Mouse (Mus musculus) midbrain, embryonic 16.5 days (tissue): ENCODE data around the gene Klra5. TPM values are rescaled to one million over a fixed set of nuclear protein-coding genes. Genes with fewer than 3 reads are reported as not detected.
"Not testable (repeated sequence)": the region's sequence is repeated elsewhere in the genome, so short reads cannot be mapped to it uniquely, and the experiment has no call there.

ENCODE experiments used
- ATAC-seq: fragments of 200-750 bp; cut with Nextera tagmentation; 2 replicates; pipeline ENCODE4 v1.8.0; 2017; ENCODE audit warnings: moderate TSS enrichment
- H3K27ac ChIP-seq: fragments of 300-500 bp; sonication (generic); 2 replicates; pipeline ENCODE4 v1.5.1; 2014; ENCODE audit warnings: mild to moderate bottlenecking, low read length, mixed read lengths
- H3K27me3 ChIP-seq: fragments of 300-500 bp; sonication (generic); 2 replicates; pipeline ENCODE4 v1.6.1; 2014; ENCODE audit warnings: low read depth, low read length, mixed read lengths; ENCODE audit not compliant: control insufficient read depth, insufficient read depth
- H3K36me3 ChIP-seq: fragments of 300-500 bp; sonication (generic); 2 replicates; pipeline ENCODE4 v1.6.1; 2014; ENCODE audit warnings: mild to moderate bottlenecking, low read length, moderate library complexity, mixed read lengths; ENCODE audit not compliant: control insufficient read depth, insufficient read depth
- H3K4me1 ChIP-seq: fragments of 300-500 bp; sonication (generic); 2 replicates; pipeline ENCODE4 v1.6.1; 2014; ENCODE audit warnings: mild to moderate bottlenecking, low read length, mixed read lengths; ENCODE audit not compliant: control insufficient read depth, insufficient read depth
- H3K4me2 ChIP-seq: fragments of 300-500 bp; sonication (generic); 2 replicates; pipeline ENCODE4 v1.6.1; 2014; ENCODE audit warnings: mild to moderate bottlenecking, low read length, mixed read lengths
- H3K4me3 ChIP-seq: fragments of 300-500 bp; sonication (generic); 2 replicates; pipeline ENCODE4 v1.5.1; 2014; ENCODE audit warnings: low read depth, mild to moderate bottlenecking, low read length, moderate library complexity, mixed read lengths
- H3K9ac ChIP-seq: fragments of 300-500 bp; sonication (generic); 2 replicates; pipeline ENCODE4 v1.6.1; 2014; ENCODE audit warnings: low read depth, low read length, mixed read lengths
- H3K9me3 ChIP-seq: fragments of 300-500 bp; sonication (generic); replicated peaks from 2 replicates; pipeline ENCODE4 v1.6.1; 2014; ENCODE audit warnings: mild to moderate bottlenecking, low read length, mixed read lengths; ENCODE audit not compliant: control insufficient read depth, poor library complexity, severe bottlenecking
- WGBS: fragments of 180-500 bp; shearing (Covaris S2); extraction: QIAGEN DNeasy Blood & Tissue Kit; methylation state at CpG from one replicate; pipeline ENCODE4 v1.1.7; 2014; 5-methylcytosine and 5-hydroxymethylcytosine counted together
- polyA plus RNA-seq: library from polyadenylated mRNA; unstranded; fragments of >200 nt; fragmentation: Nextera tagmentation; extraction: Ambion mirVana; gene quantifications from 2 replicates; pipeline ENCODE4 v1.2.1, GENCODE M21; 2015

Gene Klra5
- polyA plus RNA-seq = not detected in 2 replicates

DNA sequence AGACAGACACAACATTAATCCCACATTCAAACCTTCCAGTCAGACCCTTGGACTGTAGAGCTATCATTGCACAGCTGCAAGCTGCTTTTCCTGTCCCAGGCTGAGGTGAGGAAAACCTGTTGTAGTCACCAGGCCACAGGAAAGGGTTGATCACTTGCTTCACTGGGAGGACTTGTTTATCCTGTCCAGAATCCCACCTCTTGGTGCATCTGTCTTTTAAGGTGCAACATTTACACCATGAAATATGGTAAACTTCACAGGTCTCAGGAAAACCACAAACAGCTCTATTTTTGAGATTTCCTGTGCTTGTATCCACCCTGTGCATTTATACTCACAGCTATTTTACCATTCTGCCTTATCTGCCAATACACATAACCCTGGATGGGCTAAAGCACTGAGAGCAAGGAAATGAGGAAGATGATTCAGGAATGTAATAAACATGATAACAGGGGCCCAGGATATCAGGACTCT, at the start of gene Klra5:
Klra5 (minus strand) TSS at position 175 of the 471 bp plus-strand sequence.
- not testable (repeated sequence) for ATAC-seq, H3K27me3 ChIP-seq, H3K9ac ChIP-seq, H3K4me1 ChIP-seq, H3K4me2 ChIP-seq, H3K9me3 ChIP-seq, H3K4me3 ChIP-seq, H3K27ac ChIP-seq, H3K36me3 ChIP-seq

- no peak overlapping the region for H3K9ac ChIP-seq
- H3K4me3 ChIP-seq = no peak overlapping the region
- no peaks in the 10 kb centered on the region for H3K36me3 ChIP-seq
- no peak overlapping the region for H3K4me2 ChIP-seq
- peaks cover 9% of the 10 kb centered on the region for H3K9me3 ChIP-seq
- no peaks in the 10 kb centered on the region for H3K4me1 ChIP-seq
- H3K27ac ChIP-seq = no peak overlapping the region
- ATAC-seq = no peak
- no peaks in the 10 kb centered on the region for H3K27me3 ChIP-seq
- WGBS = 91% methylated on average over 1 of the region's 1 CpGs
Observed at GRCm38 (mm10) chr6:129916996-129917395, 454 bp downstream of the Klra5 start.

- Histone ChIP-seq H3K4me3 (no peak overlapping the region), H3K9me3 (peaks cover 13% of the 10 kb centered on the region), H3K27me3 (no peaks in the 10 kb centered on the region), H3K4me2 (no peak overlapping the region), H3K36me3 (no peaks in the 10 kb centered on the region), H3K9ac (no peak overlapping the region), H3K27ac (no peak overlapping the region), H3K4me1 (no peaks in the 10 kb centered on the region)
- ATAC-seq = no peak
- 92% methylated on average over 2 of the region's 2 CpGs for WGBS
Observed at GRCm38 (mm10) chr6:129882525-129882924, 34.9 kb downstream of the Klra5 start.

GRCm38 (mm10) chr6:129876549-129876948, 40.9 kb downstream of the Klra5 start, which contains the start of gene Klra17:
Gene Klra17, minus strand, starts transcription at chr6:129876672.
- Histone ChIP-seq H3K27ac (no peak within 1 kb of the TSS), H3K36me3 (no peaks in the 10 kb centered on the region), H3K27me3 (no peaks in the 10 kb centered on the region), H3K4me1 (no peaks in the 10 kb centered on the region), H3K4me3 (no peak within 1 kb of the TSS), H3K9ac (no peak within 1 kb of the TSS), H3K9me3 (peaks cover 6% of the 10 kb centered on the region), H3K4me2 (no peak within 1 kb of the TSS)
- no peak for ATAC-seq
- WGBS = 54% methylated on average over 1 of the region's 1 CpGs

DNA sequence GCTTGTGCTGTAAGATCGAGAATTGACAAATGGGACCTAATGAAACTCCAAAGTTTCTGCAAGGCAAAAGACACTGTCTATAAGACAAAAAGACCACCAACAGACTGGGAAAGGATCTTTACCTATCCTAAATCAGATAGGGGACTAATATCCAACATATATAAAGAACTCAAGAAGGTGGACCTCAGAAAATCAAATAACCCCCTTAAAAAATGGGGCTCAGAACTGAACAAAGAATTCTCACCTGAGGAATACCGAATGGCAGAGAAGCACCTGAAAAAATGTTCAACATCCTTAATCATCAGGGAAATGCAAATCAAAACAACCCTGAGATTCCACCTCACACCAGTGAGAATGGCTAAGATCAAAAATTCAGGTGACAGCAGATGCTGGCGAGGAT, 55.1 kb downstream of the Klra5 start, which contains the start of gene Gm17631:
Gm17631 (plus strand) TSS at position 301 of the 400 bp plus-strand sequence.
- H3K4me3 ChIP-seq, H3K9me3 ChIP-seq, ATAC-seq, H3K27me3 ChIP-seq, H3K9ac ChIP-seq, H3K36me3 ChIP-seq, H3K4me2 ChIP-seq, H3K27ac ChIP-seq, H3K4me1 ChIP-seq: not testable (repeated sequence)
- WGBS = no CpG with 5 or more reads among the region's 3 CpGs

Other genes with a start within 250 kb of the Klra5 start
- not detected in 2 replicates for gene Klrc1, start 238.7 kb downstream of the Klra5 start, polyA plus RNA-seq
- not detected in 2 replicates for gene Klri1, start 200.5 kb downstream of the Klra5 start, polyA plus RNA-seq
- not detected in 2 replicates for gene Klri2, start 177.2 kb downstream of the Klra5 start, polyA plus RNA-seq
- not detected in 2 replicates for gene Gm156, start 133.4 kb downstream of the Klra5 start, polyA plus RNA-seq
- gene Gm17631, start 55.0 kb downstream of the Klra5 start, polyA plus RNA-seq = not detected in 2 replicates
- 0.15 TPM in 1 of 2 replicates, not detected in the other for gene Klra17, start 41.0 kb downstream of the Klra5 start, polyA plus RNA-seq
- gene Klra6, start 109.3 kb upstream of the Klra5 start, polyA plus RNA-seq = not detected in 2 replicates
- gene Klra4, start 149.6 kb upstream of the Klra5 start, polyA plus RNA-seq = not detected in 2 replicates
- gene Klra8, start 212.2 kb upstream of the Klra5 start, polyA plus RNA-seq = not detected in 2 replicates